Mouse (Mus musculus) c-Kit-negative CD71-positive TER-119-positive erythroid progenitor cells, embryonic 14.5 days (primary cell): ENCODE results near the gene Tmem189.

Source experiments
- DNase-seq: peaks from one replicate; pipeline ENCODE4 v3.0.0-alpha.2; 2013; ENCODE audit warnings: low read depth, low spot score

Tmem189 gene

GRCm38 (mm10) chr2:167689501-167690218 lies at the start of gene Tmem189:
Gene Tmem189 (minus strand): TSS chr2:167689822.
- DNase-seq, result no peak

- no peak for DNase-seq
These were observed 49.4 kb upstream of the Tmem189 start for GRCm38 (mm10) chr2:167739030-167739429.

GRCm38 (mm10) chr2:167734861-167735260 lies 45.2 kb upstream of the Tmem189 start:
- no peak for DNase-seq

GRCm38 (mm10) chr2:167731149-167731548 lies 41.5 kb upstream of the Tmem189 start:
- no peak for DNase-seq

- no peak for DNase-seq
These were observed 40.4 kb upstream of the Tmem189 start for GRCm38 (mm10) chr2:167730036-167730435.

GRCm38 (mm10) chr2:167727161-167727560 lies 37.5 kb upstream of the Tmem189 start:
- no peak for DNase-seq

GRCm38 (mm10) chr2:167725879-167726278 lies 36.3 kb upstream of the Tmem189 start:
- no peak for DNase-seq

GRCm38 (mm10) chr2:167723589-167724206 lies 34.1 kb upstream of the Tmem189 start:
- no peak for DNase-seq

- no peak for DNase-seq
These were observed 32.9 kb upstream of the Tmem189 start for GRCm38 (mm10) chr2:167722538-167722937.

- no peak for DNase-seq
These were observed 31.7 kb upstream of the Tmem189 start for GRCm38 (mm10) chr2:167721159-167721882.

GRCm38 (mm10) chr2:167719520-167719919 lies 29.9 kb upstream of the Tmem189 start:
- no peak for DNase-seq

- no peak for DNase-seq
These were observed 27.6 kb upstream of the Tmem189 start for GRCm38 (mm10) chr2:167717208-167717607.

GRCm38 (mm10) chr2:167715008-167715407 lies 25.4 kb upstream of the Tmem189 start:
- no peak for DNase-seq

GRCm38 (mm10) chr2:167714298-167714697 lies 24.7 kb upstream of the Tmem189 start:
- DNase-seq, result no peak

- no peak for DNase-seq
These were observed 23.5 kb upstream of the Tmem189 start for GRCm38 (mm10) chr2:167712872-167713821.

- no peak for DNase-seq
These were observed 21.0 kb upstream of the Tmem189 start for GRCm38 (mm10) chr2:167710574-167710973.

GRCm38 (mm10) chr2:167709969-167710368 lies 20.3 kb upstream of the Tmem189 start:
- DNase-seq, result no peak

- DNase-seq, result no peak
These were observed 18.8 kb upstream of the Tmem189 start for GRCm38 (mm10) chr2:167708373-167708772.

- no peak for DNase-seq
These were observed 16.7 kb upstream of the Tmem189 start for GRCm38 (mm10) chr2:167706183-167706939.

GRCm38 (mm10) chr2:167704409-167704808 lies 14.8 kb upstream of the Tmem189 start:
- DNase-seq, result no peak

- DNase-seq, result no peak
These were observed 12.5 kb upstream of the Tmem189 start for GRCm38 (mm10) chr2:167702126-167702525.
